Mouse (Mus musculus): ENCODE measurements around the gene Olfr791.

Gene Olfr791

GRCm38 (mm10) chr10:129521492-129521891 is at the start of gene Olfr791:
Olfr791 (plus strand) TSS chr10:129521792.
- DNase-seq (ENCODE audit: low spot score): no peak

GRCm38 (mm10) chr10:129473256-129473655 is 48.3 kb upstream of the Olfr791 start:
- no peak for DNase-seq (ENCODE audit: low spot score)

- no peak for DNase-seq (ENCODE audit: low spot score)
Measured at GRCm38 (mm10) chr10:129473723-129474122, 47.9 kb upstream of the Olfr791 start.

- no peak for DNase-seq (ENCODE audit: low spot score)
Measured at GRCm38 (mm10) chr10:129484452-129484851, 37.1 kb upstream of the Olfr791 start, which contains the start of gene Olfr789. Olfr789 (plus strand) TSS chr10:129484752.

- no peak for DNase-seq (ENCODE audit: low spot score)
Measured at GRCm38 (mm10) chr10:129490101-129490500, 31.5 kb upstream of the Olfr791 start.

GRCm38 (mm10) chr10:129498192-129498591 is 23.4 kb upstream of the Olfr791 start, which contains the start of gene Olfr790:
Olfr790 (plus strand) TSS chr10:129498492.
- DNase-seq (ENCODE audit: low spot score): no peak

- no peak for DNase-seq (ENCODE audit: low spot score)
Measured at GRCm38 (mm10) chr10:129538862-129539261, 17.3 kb downstream of the Olfr791 start, which contains the start of gene Olfr792. Olfr792 (plus strand) TSS chr10:129539162.

GRCm38 (mm10) chr10:129549354-129549753 is 27.8 kb downstream of the Olfr791 start:
- DNase-seq (ENCODE audit: low spot score): no peak

GRCm38 (mm10) chr10:129567355-129567754 is 45.8 kb downstream of the Olfr791 start, which contains the start of gene Olfr794:
Olfr794 (plus strand) TSS chr10:129567655.
- DNase-seq (ENCODE audit: low spot score): no peak

GRCm38 (mm10) chr10:129577066-129577465 is 55.5 kb downstream of the Olfr791 start:
- DNase-seq (ENCODE audit: low spot score): no peak

Data from ovary, adult 18-20 months (tissue).